Mouse (Mus musculus) lung, embryonic 16.5 days (tissue): Measurements from ENCODE around the gene Morn4. TPM values are rescaled to one million over a fixed set of nuclear protein-coding genes. Genes with fewer than 3 reads are reported as not detected.

ENCODE experiments used
- ATAC-seq: fragments of 200-750 bp; cut with Nextera tagmentation; 2 replicates; pipeline ENCODE4 v1.8.0; 2017; ENCODE audit warnings: low read depth, mild to moderate bottlenecking, moderate library complexity
- H3K27ac ChIP-seq: fragments of 300-500 bp; sonication (generic); 2 replicates; pipeline ENCODE4 v1.5.1; 2014; ENCODE audit warnings: mild to moderate bottlenecking, control low read depth, low read length
- H3K27me3 ChIP-seq: fragments of 300-500 bp; sonication (generic); 2 replicates; pipeline ENCODE4 v1.6.1; 2014; ENCODE audit warnings: low read depth, low read length, mixed read lengths; ENCODE audit not compliant: control insufficient read depth, insufficient read depth
- H3K36me3 ChIP-seq: fragments of 300-500 bp; sonication (generic); 2 replicates; pipeline ENCODE4 v1.6.1; 2014; ENCODE audit warnings: low read length; ENCODE audit not compliant: control insufficient read depth, insufficient read depth
- H3K4me1 ChIP-seq: fragments of 300-500 bp; sonication (generic); replicated peaks from 2 replicates; pipeline ENCODE4 v1.6.1; 2014; ENCODE audit warnings: low read length, mixed read lengths; ENCODE audit not compliant: control insufficient read depth, insufficient read depth
- H3K4me2 ChIP-seq: fragments of 300-500 bp; sonication (generic); 2 replicates; pipeline ENCODE4 v1.6.1; 2014; ENCODE audit warnings: low read depth, low read length, control low read depth
- H3K4me3 ChIP-seq: fragments of 300-500 bp; sonication (generic); 2 replicates; pipeline ENCODE4 v1.5.1; 2014; ENCODE audit warnings: mild to moderate bottlenecking, low read length, control low read depth
- H3K9ac ChIP-seq: fragments of 300-500 bp; sonication (generic); 2 replicates; pipeline ENCODE4 v1.6.1; 2014; ENCODE audit warnings: low read length, control low read depth
- H3K9me3 ChIP-seq: fragments of 300-500 bp; sonication (generic); 2 replicates; pipeline ENCODE4 v1.6.1; 2016; ENCODE audit warnings: low read length; ENCODE audit not compliant: control insufficient read depth
- WGBS: fragments of 180-500 bp; shearing (Covaris S2); extraction: QIAGEN DNeasy Blood & Tissue Kit; methylation state at CpG from one replicate; pipeline ENCODE4 v1.1.7; 2014; 5-methylcytosine and 5-hydroxymethylcytosine counted together
- polyA plus RNA-seq: library from polyadenylated mRNA; unstranded; fragments of >200 nt; fragmentation: Nextera tagmentation; extraction: Ambion mirVana; gene quantifications from 2 replicates; pipeline ENCODE4 v1.2.1, GENCODE M21; 2015

Gene Morn4
- polyA plus RNA-seq, 1 experiment from 2014 or later = 18.5 TPM

GRCm38 (mm10) chr19:42075051-42075450, 11.1 kb downstream of the Morn4 start:
- Histone ChIP-seq H3K4me2 (no peak overlapping the region), H3K4me1 (no peaks in the 10 kb centered on the region), H3K27ac (no peak overlapping the region), H3K9me3 (no peaks in the 10 kb centered on the region), H3K4me3 (no peak overlapping the region), H3K9ac (no peak overlapping the region), H3K36me3 (no peaks in the 10 kb centered on the region), H3K27me3 (no peaks in the 10 kb centered on the region)
- WGBS = 82% methylated on average over 2 of the region's 2 CpGs
- ATAC-seq = no peak

GRCm38 (mm10) chr19:42072802-42073201, 13.4 kb downstream of the Morn4 start:
- no peaks in the 10 kb centered on the region for H3K4me1 ChIP-seq
- no peak overlapping the region for H3K4me2 ChIP-seq
- no peaks in the 10 kb centered on the region for H3K9me3 ChIP-seq
- no peaks in the 10 kb centered on the region for H3K36me3 ChIP-seq
- no peak overlapping the region for H3K27ac ChIP-seq
- H3K4me3 ChIP-seq = no peak overlapping the region
- WGBS = 65% methylated on average over 7 of the region's 7 CpGs
- no peak for ATAC-seq
- H3K9ac ChIP-seq = no peak overlapping the region
- H3K27me3 ChIP-seq = no peaks in the 10 kb centered on the region

- Histone ChIP-seq H3K27ac (no peak overlapping the region), H3K36me3 (no peaks in the 10 kb centered on the region), H3K9me3 (no peaks in the 10 kb centered on the region), H3K4me2 (no peak overlapping the region), H3K4me3 (no peak overlapping the region), H3K27me3 (no peaks in the 10 kb centered on the region), H3K9ac (no peak overlapping the region), H3K4me1 (no peaks in the 10 kb centered on the region)
- no peak for ATAC-seq
- WGBS = 67% methylated on average over 15 of the region's 15 CpGs
Observed at GRCm38 (mm10) chr19:42071886-42072608, 14.1 kb downstream of the Morn4 start.

- 68% methylated on average over 7 of the region's 7 CpGs for WGBS
Observed at GRCm38 (mm10) chr19:42071221-42071620, 14.9 kb downstream of the Morn4 start.

GRCm38 (mm10) chr19:42069241-42069525, 17.0 kb downstream of the Morn4 start:
- WGBS = 46% methylated on average over 6 of the region's 6 CpGs
- Histone ChIP-seq H3K36me3 (no peaks in the 10 kb centered on the region), H3K4me2 (peak overlapping the region; percentile 29; the same call in 1 of the 2 replicates), H3K9me3 (no peaks in the 10 kb centered on the region), H3K27ac (no peak overlapping the region), H3K9ac (no peak overlapping the region), H3K4me1 (no peaks in the 10 kb centered on the region), H3K27me3 (no peaks in the 10 kb centered on the region), H3K4me3 (no peak overlapping the region)
- ATAC-seq = no peak

More at GRCm38 (mm10) chr19:42071221-42071620, 14.9 kb downstream of the Morn4 start:
- Histone ChIP-seq H3K4me1 (no peaks in the 10 kb centered on the region), H3K4me3 (no peak overlapping the region), H3K27me3 (no peaks in the 10 kb centered on the region), H3K4me2 (no peak overlapping the region), H3K9ac (no peak overlapping the region), H3K27ac (no peak overlapping the region), H3K9me3 (no peaks in the 10 kb centered on the region), H3K36me3 (no peaks in the 10 kb centered on the region)
- ATAC-seq = no peak

- 77% methylated on average over 11 of the region's 11 CpGs for WGBS
Observed at GRCm38 (mm10) chr19:42068441-42069240, 17.5 kb downstream of the Morn4 start.

GRCm38 (mm10) chr19:42061443-42061842, 24.7 kb downstream of the Morn4 start:
- Histone ChIP-seq H3K9ac (no peak overlapping the region), H3K27ac (no peak overlapping the region), H3K9me3 (no peaks in the 10 kb centered on the region), H3K4me3 (no peak overlapping the region), H3K27me3 (no peaks in the 10 kb centered on the region), H3K36me3 (no peaks in the 10 kb centered on the region), H3K4me2 (no peak overlapping the region), H3K4me1 (no peaks in the 10 kb centered on the region)
- WGBS = 88% methylated on average over 7 of the region's 7 CpGs
- ATAC-seq = no peak

More at GRCm38 (mm10) chr19:42068441-42069240, 17.5 kb downstream of the Morn4 start:
- no peaks in the 10 kb centered on the region for H3K4me1 ChIP-seq
- peak; percentile 31; the same call in 1 of the 2 replicates for ATAC-seq
- H3K9ac ChIP-seq = no peak overlapping the region
- peak overlapping the region; percentile 29; the same call in 1 of the 2 replicates for H3K4me2 ChIP-seq
- no peaks in the 10 kb centered on the region for H3K36me3 ChIP-seq
- H3K9me3 ChIP-seq = no peaks in the 10 kb centered on the region
- H3K27ac ChIP-seq = 0 out of 2 replicates have a peak overlapping the region, but pooled peaks have one; percentile 5
- H3K4me3 ChIP-seq = no peak overlapping the region
- no peaks in the 10 kb centered on the region for H3K27me3 ChIP-seq

GRCm38 (mm10) chr19:42058426-42058825, 27.7 kb downstream of the Morn4 start:
- Histone ChIP-seq H3K9me3 (no peaks in the 10 kb centered on the region), H3K4me1 (no peaks in the 10 kb centered on the region), H3K27me3 (no peaks in the 10 kb centered on the region), H3K27ac (no peak overlapping the region), H3K36me3 (no peaks in the 10 kb centered on the region), H3K4me2 (no peak overlapping the region), H3K4me3 (no peak overlapping the region), H3K9ac (no peak overlapping the region)
- 58% methylated on average over 7 of the region's 7 CpGs for WGBS
- no peak for ATAC-seq

GRCm38 (mm10) chr19:42056719-42057409, 29.3 kb downstream of the Morn4 start:
- H3K9me3 ChIP-seq = no peaks in the 10 kb centered on the region
- no peak for ATAC-seq
- no peaks in the 10 kb centered on the region for H3K4me1 ChIP-seq
- H3K4me2 ChIP-seq = no peak overlapping the region
- no peak overlapping the region for H3K4me3 ChIP-seq
- H3K27me3 ChIP-seq = no peaks in the 10 kb centered on the region
- H3K36me3 ChIP-seq = no peaks in the 10 kb centered on the region
- H3K27ac ChIP-seq = no peak overlapping the region
- 64% methylated on average over 6 of the region's 6 CpGs for WGBS
- no peak overlapping the region for H3K9ac ChIP-seq
